Mouse (Mus musculus) adrenal gland, adult 2 months (tissue): ENCODE measurements around the gene Mthfsl. TPM values are rescaled to one million over a fixed set of nuclear protein-coding genes. Genes with fewer than 3 reads are reported as not detected.
"Not testable (repeated sequence)": the region's sequence is repeated elsewhere in the genome, so short reads cannot be mapped to it uniquely, and the experiment has no call there.

Source experiments
- DNase-seq: peaks from one replicate; pipeline ENCODE4 v3.0.0; 2021
- long read RNA-seq: library from polyadenylated mRNA; stranded (forward); transcript quantifications from one replicate; pipeline ENCODE4 v2.0.0, GENCODE M21; 2021
- polyA plus RNA-seq: library from polyadenylated mRNA; depleted of rRNA; stranded (reverse); fragments of >200 nt; gene quantifications from 2 replicates; pipeline ENCODE4 v1.2.3, GENCODE M21; 2012; rRNA removed
- total RNA-seq, 2 experiments: library from RNA; stranded (reverse); gene quantifications; 2 replicates each; pipeline ENCODE4 v1.2.3; 2021

The Mthfsl gene
- total RNA-seq (10 to 100 TPM; 38.8 to 39.8 TPM), polyA plus RNA-seq (4.7 and 4.9 TPM in 2 replicates)
- long read RNA-seq, transcript Mthfsl-201 (3 exons, 801 nt), result major isoform, 18 of 34 reads
- long read RNA-seq, partial matches to known transcripts, result 1 of 34 reads
- long read RNA-seq, other reads (novel, unspliced or antisense), result 11 of 34 reads

GRCm38 (mm10) chr9:88719989-88720537, at the start of gene Mthfsl:
TSS of gene Mthfsl (minus strand) at chr9:88720296.
- peak; percentile 70 for DNase-seq

- DNase-seq, result not testable (repeated sequence)
Measured at GRCm38 (mm10) chr9:88769470-88769869, 49.4 kb upstream of the Mthfsl start.

- peak; percentile 25 for DNase-seq
Measured at GRCm38 (mm10) chr9:88746687-88747086, 26.6 kb upstream of the Mthfsl start.

GRCm38 (mm10) chr9:88746046-88746445, 25.9 kb upstream of the Mthfsl start:
- DNase-seq, result not testable (repeated sequence)

GRCm38 (mm10) chr9:88735289-88735688, 15.2 kb upstream of the Mthfsl start:
- DNase-seq, result not testable (repeated sequence)

GRCm38 (mm10) chr9:88733182-88733581, 13.1 kb upstream of the Mthfsl start:
- DNase-seq, result not testable (repeated sequence)

GRCm38 (mm10) chr9:88732334-88732733, 12.2 kb upstream of the Mthfsl start:
- not testable (repeated sequence) for DNase-seq

GRCm38 (mm10) chr9:88731728-88732127, 11.6 kb upstream of the Mthfsl start, which contains the start of gene Bcl2a1d:
TSS of gene Bcl2a1d (minus strand) at chr9:88731914.
- DNase-seq, result not testable (repeated sequence)

GRCm38 (mm10) chr9:88728311-88728710, 8.2 kb upstream of the Mthfsl start:
- DNase-seq, result not testable (repeated sequence)

GRCm38 (mm10) chr9:88721628-88722027, 1.5 kb upstream of the Mthfsl start:
- DNase-seq, result not testable (repeated sequence)

GRCm38 (mm10) chr9:88719073-88719921, 799 bp downstream of the Mthfsl start:
- peak; percentile 63 for DNase-seq

GRCm38 (mm10) chr9:88718593-88718992, 1.5 kb downstream of the Mthfsl start:
- DNase-seq, result not testable (repeated sequence)

- DNase-seq, result peak; percentile 37
Measured at GRCm38 (mm10) chr9:88718140-88718539, 2.0 kb downstream of the Mthfsl start.

- DNase-seq, result not testable (repeated sequence)
Measured at GRCm38 (mm10) chr9:88714515-88714914, 5.6 kb downstream of the Mthfsl start.

GRCm38 (mm10) chr9:88712164-88712749, 7.8 kb downstream of the Mthfsl start:
- DNase-seq, result not testable (repeated sequence)

GRCm38 (mm10) chr9:88710910-88711438, 9.1 kb downstream of the Mthfsl start:
- peak; percentile 9 for DNase-seq

- not testable (repeated sequence) for DNase-seq
Measured at GRCm38 (mm10) chr9:88710439-88710838, 9.7 kb downstream of the Mthfsl start.

GRCm38 (mm10) chr9:88709794-88710193, 10.3 kb downstream of the Mthfsl start:
- not testable (repeated sequence) for DNase-seq

GRCm38 (mm10) chr9:88709304-88709703, 10.8 kb downstream of the Mthfsl start:
- no peak for DNase-seq

GRCm38 (mm10) chr9:88706700-88707099, 13.4 kb downstream of the Mthfsl start:
- no peak for DNase-seq

- DNase-seq, result not testable (repeated sequence)
Measured at GRCm38 (mm10) chr9:88705157-88705556, 14.9 kb downstream of the Mthfsl start.

- not testable (repeated sequence) for DNase-seq
Measured at GRCm38 (mm10) chr9:88698746-88699145, 21.4 kb downstream of the Mthfsl start.
